Mouse (Mus musculus) spleen, adult 2 months (tissue): Measurements from ENCODE around the gene Cd79b.

Experiments used
- CTCF ChIP-seq: fragments of 200-500 bp; IDR thresholded peaks from 2 replicates; pipeline ENCODE4 v1.5.1; 2011; ENCODE audit warnings: mild to moderate bottlenecking, inconsistent platforms; ENCODE audit not compliant: insufficient read depth, insufficient read length, insufficient replicate concordance; ENCODE audit errors: extremely low read depth
- POLR2A ChIP-seq: fragments of 200-500 bp; IDR thresholded peaks from 2 replicates; pipeline ENCODE4 v1.6.1; 2011; ENCODE audit warnings: low read depth, low read length, inconsistent platforms

- no peak for TF ChIP-seq CTCF
- peak; percentile 79 for TF ChIP-seq POLR2A
These were observed 4.4 kb downstream of the Cd79b start for GRCm38 (mm10) chr11:106310123-106310522.
